Mouse (Mus musculus) lung, embryonic 16.5 days (tissue): ENCODE data around the gene Gm44596. TPM values are rescaled to one million over a fixed set of nuclear protein-coding genes. Genes with fewer than 3 reads are reported as not detected.

ENCODE experiments used
- ATAC-seq: fragments of 200-750 bp; cut with Nextera tagmentation; 2 replicates; pipeline ENCODE4 v1.8.0; 2017; ENCODE audit warnings: low read depth, mild to moderate bottlenecking, moderate library complexity
- H3K27ac ChIP-seq: fragments of 300-500 bp; sonication (generic); 2 replicates; pipeline ENCODE4 v1.5.1; 2014; ENCODE audit warnings: mild to moderate bottlenecking, control low read depth, low read length
- H3K27me3 ChIP-seq: fragments of 300-500 bp; sonication (generic); 2 replicates; pipeline ENCODE4 v1.6.1; 2014; ENCODE audit warnings: low read depth, low read length, mixed read lengths; ENCODE audit not compliant: control insufficient read depth, insufficient read depth
- H3K36me3 ChIP-seq: fragments of 300-500 bp; sonication (generic); 2 replicates; pipeline ENCODE4 v1.6.1; 2014; ENCODE audit warnings: low read length; ENCODE audit not compliant: control insufficient read depth, insufficient read depth
- H3K4me1 ChIP-seq: fragments of 300-500 bp; sonication (generic); replicated peaks from 2 replicates; pipeline ENCODE4 v1.6.1; 2014; ENCODE audit warnings: low read length, mixed read lengths; ENCODE audit not compliant: control insufficient read depth, insufficient read depth
- H3K4me2 ChIP-seq: fragments of 300-500 bp; sonication (generic); 2 replicates; pipeline ENCODE4 v1.6.1; 2014; ENCODE audit warnings: low read depth, low read length, control low read depth
- H3K4me3 ChIP-seq: fragments of 300-500 bp; sonication (generic); 2 replicates; pipeline ENCODE4 v1.5.1; 2014; ENCODE audit warnings: mild to moderate bottlenecking, low read length, control low read depth
- H3K9ac ChIP-seq: fragments of 300-500 bp; sonication (generic); 2 replicates; pipeline ENCODE4 v1.6.1; 2014; ENCODE audit warnings: low read length, control low read depth
- H3K9me3 ChIP-seq: fragments of 300-500 bp; sonication (generic); 2 replicates; pipeline ENCODE4 v1.6.1; 2016; ENCODE audit warnings: low read length; ENCODE audit not compliant: control insufficient read depth
- WGBS: fragments of 180-500 bp; shearing (Covaris S2); extraction: QIAGEN DNeasy Blood & Tissue Kit; methylation state at CpG from one replicate; pipeline ENCODE4 v1.1.7; 2014; 5-methylcytosine and 5-hydroxymethylcytosine counted together
- polyA plus RNA-seq: library from polyadenylated mRNA; unstranded; fragments of >200 nt; fragmentation: Nextera tagmentation; extraction: Ambion mirVana; gene quantifications from 2 replicates; pipeline ENCODE4 v1.2.1, GENCODE M21; 2015

The Gm44596 gene
- polyA plus RNA-seq, 1 experiment from 2014 or later = not detected

- no peak for ATAC-seq
- WGBS = 85% methylated on average over 3 of the region's 3 CpGs
- Histone ChIP-seq H3K4me1 (0 out of 2 replicates have a peak, but pooled peaks cover 4% of the 10 kb centered on the region), H3K4me2 (no peak overlapping the region), H3K27me3 (no peaks in the 10 kb centered on the region), H3K36me3 (no peaks in the 10 kb centered on the region), H3K9me3 (no peaks in the 10 kb centered on the region), H3K9ac (no peak overlapping the region), H3K27ac (no peak overlapping the region), H3K4me3 (no peak overlapping the region)
Measured at GRCm38 (mm10) chr6:128421480-128421879, 46.2 kb downstream of the Gm44596 start.

GRCm38 (mm10) chr6:128423496-128424268 lies 48.4 kb downstream of the Gm44596 start:
- Histone ChIP-seq H3K4me2 (peak overlapping the region; percentile 82), H3K9me3 (no peaks in the 10 kb centered on the region), H3K27ac (peak overlapping the region; percentile 95), H3K27me3 (no peaks in the 10 kb centered on the region), H3K9ac (peak overlapping the region; percentile 89), H3K4me3 (peak overlapping the region; percentile 73), H3K4me1 (0 out of 2 replicates have a peak, but pooled peaks cover 4% of the 10 kb centered on the region), H3K36me3 (peaks cover 7% of the 10 kb centered on the region)
- 34% methylated on average over 15 of the region's 16 CpGs for WGBS
- ATAC-seq = peak; percentile 41

GRCm38 (mm10) chr6:128424269-128425019 lies 49.1 kb downstream of the Gm44596 start, which contains the start of gene Itfg2:
Gene Itfg2, minus strand, starts transcription at chr6:128424931.
- WGBS = under 1% methylated on average over 42 of the region's 42 CpGs
- peak; percentile 97 for ATAC-seq

GRCm38 (mm10) chr6:128425046-128425445 lies 49.7 kb downstream of the Gm44596 start:
- Histone ChIP-seq H3K36me3 (peaks cover 15% of the 10 kb centered on the region), H3K9me3 (no peaks in the 10 kb centered on the region), H3K27ac (peak overlapping the region; percentile 95), H3K9ac (peak overlapping the region; percentile 89), H3K27me3 (no peaks in the 10 kb centered on the region), H3K4me2 (peak overlapping the region; percentile 69), H3K4me1 (0 out of 2 replicates have a peak, but pooled peaks cover 4% of the 10 kb centered on the region), H3K4me3 (peak overlapping the region; percentile 73)
- WGBS = 15% methylated on average over 9 of the region's 9 CpGs
- no peak for ATAC-seq

More at GRCm38 (mm10) chr6:128424269-128425019, 49.1 kb downstream of the Gm44596 start, which contains the start of gene Itfg2:
- Histone ChIP-seq H3K36me3 (peaks cover 11% of the 10 kb centered on the region), H3K4me1 (0 out of 2 replicates have a peak, but pooled peaks cover 4% of the 10 kb centered on the region), H3K4me3 (peak within 1 kb of the TSS; percentile 73), H3K4me2 (peak within 1 kb of the TSS; percentile 82), H3K27ac (peak within 1 kb of the TSS; percentile 95), H3K9ac (peak within 1 kb of the TSS; percentile 89), H3K9me3 (no peaks in the 10 kb centered on the region), H3K27me3 (no peaks in the 10 kb centered on the region)

GRCm38 (mm10) chr6:128427571-128427970 lies 52.3 kb downstream of the Gm44596 start:
- Histone ChIP-seq H3K4me2 (no peak overlapping the region), H3K9ac (no peak overlapping the region), H3K4me1 (peaks cover 4% of the 10 kb centered on the region; the same call in 1 of the 2 replicates), H3K27ac (no peak overlapping the region), H3K27me3 (no peaks in the 10 kb centered on the region), H3K9me3 (no peaks in the 10 kb centered on the region), H3K36me3 (peaks cover 37% of the 10 kb centered on the region), H3K4me3 (no peak overlapping the region)
- 87% methylated on average over 5 of the region's 5 CpGs for WGBS
- ATAC-seq = no peak

- Histone ChIP-seq H3K27me3 (no peaks in the 10 kb centered on the region), H3K27ac (no peak overlapping the region), H3K36me3 (peaks cover 53% of the 10 kb centered on the region), H3K9ac (no peak overlapping the region), H3K4me1 (no peaks in the 10 kb centered on the region; the same call in 1 of the 2 replicates), H3K9me3 (no peaks in the 10 kb centered on the region), H3K4me3 (no peak overlapping the region), H3K4me2 (no peak overlapping the region)
- ATAC-seq = no peak
- 89% methylated on average over 2 of the region's 2 CpGs for WGBS
Measured at GRCm38 (mm10) chr6:128429300-128429699, 54.0 kb downstream of the Gm44596 start.

- Histone ChIP-seq H3K36me3 (peaks cover 57% of the 10 kb centered on the region), H3K9me3 (no peaks in the 10 kb centered on the region), H3K9ac (no peak overlapping the region), H3K27me3 (no peaks in the 10 kb centered on the region), H3K4me1 (no peaks in the 10 kb centered on the region; the same call in 1 of the 2 replicates), H3K4me3 (no peak overlapping the region), H3K4me2 (no peak overlapping the region), H3K27ac (no peak overlapping the region)
- ATAC-seq = no peak
- 77% methylated on average over 6 of the region's 6 CpGs for WGBS
Measured at GRCm38 (mm10) chr6:128429826-128430225, 54.5 kb downstream of the Gm44596 start.

GRCm38 (mm10) chr6:128432356-128432915 lies 57.1 kb downstream of the Gm44596 start:
- WGBS = 67% methylated on average over 13 of the region's 13 CpGs
- H3K4me1 ChIP-seq = peaks cover 18% of the 10 kb centered on the region
- no peaks in the 10 kb centered on the region for H3K9me3 ChIP-seq
- no peak overlapping the region for H3K27ac ChIP-seq
- no peak overlapping the region for H3K9ac ChIP-seq
- ATAC-seq = no peak
- H3K4me3 ChIP-seq = no peak overlapping the region
- no peak overlapping the region for H3K4me2 ChIP-seq
- no peaks in the 10 kb centered on the region for H3K27me3 ChIP-seq
- peaks cover 67% of the 10 kb centered on the region for H3K36me3 ChIP-seq

GRCm38 (mm10) chr6:128433566-128433965 lies 58.3 kb downstream of the Gm44596 start:
- peaks cover 61% of the 10 kb centered on the region for H3K36me3 ChIP-seq
- H3K27ac ChIP-seq = no peak overlapping the region
- peaks cover 18% of the 10 kb centered on the region for H3K4me1 ChIP-seq
- H3K4me3 ChIP-seq = no peak overlapping the region
- H3K4me2 ChIP-seq = no peak overlapping the region
- WGBS = 87% methylated on average over 13 of the region's 13 CpGs
- H3K9ac ChIP-seq = no peak overlapping the region
- H3K9me3 ChIP-seq = no peaks in the 10 kb centered on the region
- no peaks in the 10 kb centered on the region for H3K27me3 ChIP-seq
- ATAC-seq = no peak
